Mouse (Mus musculus) neural tube, embryonic 10.5 days (tissue): ENCODE measurements around the gene Abca9.
A peak's percentile ranks its signal among the peaks of the same experiment; 100 is the strongest.

Experiments used
- DNase-seq: peaks from one replicate; pipeline ENCODE4 v3.0.0-alpha.2; 2017; ENCODE audit warnings: low spot score; ENCODE audit errors: extremely low spot score

Abca9 gene

DNA sequence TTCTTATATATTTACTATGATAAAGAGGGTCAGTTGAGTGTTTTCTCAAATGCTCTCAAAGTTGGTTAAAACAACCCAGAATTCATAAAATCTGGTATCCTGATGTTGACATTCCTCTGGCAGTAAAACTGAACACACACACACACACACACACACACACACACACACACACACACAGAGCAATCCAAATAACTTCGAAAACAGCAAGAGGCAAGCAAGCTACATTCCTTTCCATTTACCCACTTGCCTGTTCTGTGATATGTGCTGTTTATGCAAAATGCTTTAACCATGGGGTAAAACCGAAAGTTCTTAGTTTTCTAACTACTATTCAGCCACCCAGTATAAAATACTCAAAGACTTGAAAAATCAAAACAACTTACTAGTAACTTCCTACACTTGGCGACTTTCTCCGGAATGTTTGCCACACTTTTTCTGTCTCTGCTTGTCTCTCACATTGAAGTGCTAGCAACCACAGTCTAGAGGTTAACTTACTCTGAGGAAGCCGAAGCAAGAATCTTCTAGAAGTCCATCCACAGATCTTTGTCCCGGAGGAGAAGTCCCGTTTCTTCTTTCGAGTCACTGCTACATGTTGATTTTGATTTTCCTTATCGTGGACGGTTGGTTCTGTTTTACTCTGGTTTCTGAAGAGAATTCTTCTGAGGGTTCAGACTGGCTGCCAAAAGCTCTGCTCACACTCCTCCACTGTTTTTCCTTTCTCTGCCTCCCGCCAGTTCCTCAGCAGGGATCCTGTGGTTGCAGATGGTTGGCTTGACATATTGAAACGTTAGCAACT is at the start of gene Abca9:
TSS of gene Abca9 (minus strand) at position 738 of the 793 bp plus-strand sequence.
- peak; percentile 29 for DNase-seq

DNA sequence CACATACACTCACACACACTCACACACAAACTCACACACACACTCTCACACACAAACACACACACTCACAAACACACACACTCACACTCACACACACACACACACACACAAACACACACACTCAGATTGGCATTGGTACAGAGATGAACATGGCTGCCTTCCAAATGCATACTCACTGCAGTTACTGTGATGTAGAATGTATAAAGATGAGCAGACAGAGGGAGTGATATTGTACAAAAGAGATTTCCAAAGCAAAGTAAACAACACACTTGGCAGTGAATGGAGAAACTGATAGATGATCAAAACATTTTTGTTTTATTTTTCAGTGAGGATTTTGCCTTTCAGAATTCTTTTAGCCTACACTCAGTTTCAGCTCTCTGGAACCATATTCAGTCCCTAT is 49.1 kb upstream of the Abca9 start:
- no peak for DNase-seq

DNA sequence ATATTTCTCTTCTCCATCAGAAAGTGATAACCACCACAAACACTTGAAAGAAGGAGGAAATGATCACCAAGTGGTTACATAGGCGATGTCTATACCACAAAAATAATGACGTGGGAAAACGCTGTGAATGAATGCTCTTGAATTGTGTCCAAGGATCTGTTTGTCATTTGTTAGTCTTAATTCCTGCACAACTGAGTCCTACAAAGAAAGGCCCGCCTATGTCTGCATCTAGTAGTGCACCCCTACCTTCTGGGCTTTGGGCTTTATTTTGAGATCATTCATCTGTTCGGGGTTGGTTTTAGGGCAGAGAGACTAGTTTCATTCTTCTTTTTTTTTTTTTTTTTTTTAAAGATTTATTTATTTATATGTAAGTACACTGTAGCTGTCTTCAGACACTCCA is 35.9 kb upstream of the Abca9 start:
- DNase-seq = no peak

- DNase-seq = no peak
Measured at GRCm38 (mm10) chr11:110198882-110199281, 30.9 kb upstream of the Abca9 start.

DNA sequence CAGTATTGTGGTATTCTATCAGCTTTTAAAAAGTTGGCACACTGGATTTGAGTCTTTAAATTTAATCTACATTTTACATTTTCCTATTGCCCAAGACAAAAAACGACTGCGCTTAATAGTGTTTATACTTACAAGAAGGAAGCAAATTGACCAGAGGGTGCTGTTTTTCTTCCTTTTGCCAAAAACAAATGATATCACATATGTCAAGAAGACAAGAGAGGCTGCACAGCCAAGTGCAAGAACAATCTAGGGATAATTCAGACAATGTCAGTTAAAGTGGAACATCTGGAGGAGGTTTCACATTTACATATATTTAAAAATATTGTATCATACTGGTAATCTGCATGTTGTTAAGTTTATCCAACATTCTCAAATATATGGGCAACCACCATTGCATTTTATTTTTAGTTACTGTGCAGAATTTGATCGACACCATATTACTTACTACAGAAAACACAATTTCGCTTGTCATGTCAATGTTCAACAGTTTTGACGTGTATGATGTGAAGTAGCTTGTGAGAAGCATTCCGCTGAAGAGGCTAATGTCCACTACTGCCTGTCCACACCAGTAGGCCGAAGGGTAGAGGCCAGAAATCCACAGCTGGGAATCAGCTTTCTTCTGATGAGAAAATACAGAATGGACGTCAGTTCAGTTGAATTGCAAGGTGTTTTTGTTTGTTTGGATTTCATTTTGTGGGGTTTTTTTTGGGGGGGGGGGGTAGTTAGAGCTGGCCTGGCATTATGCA is 28.7 kb upstream of the Abca9 start:
- no peak for DNase-seq

GRCm38 (mm10) chr11:110195310-110195709 is 27.3 kb upstream of the Abca9 start:
- no peak for DNase-seq

DNA sequence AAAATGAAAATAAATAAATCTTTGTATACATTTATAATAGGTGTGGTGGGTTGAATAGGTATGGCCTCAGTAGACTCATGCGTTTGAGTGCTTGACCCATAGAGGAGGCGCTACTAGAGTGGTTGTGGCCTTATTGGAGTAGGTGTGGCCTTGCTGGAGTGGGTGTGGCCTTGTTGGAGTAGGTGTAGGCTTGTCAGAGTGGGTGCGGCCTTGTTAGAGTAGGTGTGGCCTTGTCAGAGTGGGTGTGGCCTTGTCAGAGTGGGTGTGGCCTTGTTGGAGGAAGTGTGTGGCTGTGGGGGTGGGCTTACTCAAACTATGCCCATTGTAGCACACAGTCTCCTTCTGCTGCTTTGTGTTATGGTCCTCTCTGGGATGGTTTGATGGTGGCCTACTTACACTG is 3.2 kb upstream of the Abca9 start:
- DNase-seq = no peak

DNA sequence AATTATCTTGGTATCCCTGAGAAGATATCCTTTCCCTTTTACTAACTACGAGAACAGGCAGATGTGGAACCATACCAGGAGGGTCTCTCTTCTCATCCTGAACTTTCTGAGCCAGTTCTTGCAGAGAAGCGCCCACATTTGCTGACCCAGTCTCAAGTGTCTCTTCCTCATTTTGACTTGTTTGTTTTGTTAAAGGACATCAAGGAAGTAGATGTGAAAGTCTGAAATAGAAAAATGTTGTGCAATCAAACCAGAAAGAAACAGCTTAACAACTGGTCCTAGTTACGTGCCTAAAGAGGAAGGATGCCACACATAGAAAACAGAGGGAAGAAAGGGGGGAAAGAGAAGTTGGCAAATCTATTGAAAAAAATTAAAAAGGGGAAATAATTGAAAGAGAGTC is 2.2 kb downstream of the Abca9 start:
- DNase-seq = no peak

GRCm38 (mm10) chr11:110165409-110165808 is 2.6 kb downstream of the Abca9 start:
- no peak for DNase-seq

- DNase-seq = no peak
Measured at GRCm38 (mm10) chr11:110157059-110157458, 10.9 kb downstream of the Abca9 start.

- no peak for DNase-seq
Measured at GRCm38 (mm10) chr11:110155985-110156384, 12.0 kb downstream of the Abca9 start.

DNA sequence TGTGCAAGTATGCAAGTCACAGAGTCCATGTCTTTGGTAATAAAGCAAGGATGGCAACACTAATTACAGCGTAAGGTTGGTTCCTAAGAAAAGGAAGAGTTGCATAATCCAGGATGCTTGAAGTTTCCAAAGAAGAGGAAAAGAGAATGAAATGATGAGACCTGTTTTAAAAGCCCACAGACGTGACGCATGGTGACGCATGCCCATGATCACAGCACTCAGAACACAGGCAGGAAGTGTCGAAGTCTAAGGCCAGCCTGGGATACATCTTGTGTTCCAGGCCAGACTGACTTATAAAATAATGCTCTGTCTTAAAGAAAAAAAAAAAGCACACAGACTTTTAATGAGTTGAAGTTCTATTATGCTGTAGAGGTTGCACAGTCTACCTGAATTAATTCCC is 20.4 kb downstream of the Abca9 start:
- no peak for DNase-seq

- DNase-seq = no peak
Measured at GRCm38 (mm10) chr11:110145421-110145820, 22.6 kb downstream of the Abca9 start.

GRCm38 (mm10) chr11:110130760-110131159 is 37.2 kb downstream of the Abca9 start:
- DNase-seq = no peak

DNA sequence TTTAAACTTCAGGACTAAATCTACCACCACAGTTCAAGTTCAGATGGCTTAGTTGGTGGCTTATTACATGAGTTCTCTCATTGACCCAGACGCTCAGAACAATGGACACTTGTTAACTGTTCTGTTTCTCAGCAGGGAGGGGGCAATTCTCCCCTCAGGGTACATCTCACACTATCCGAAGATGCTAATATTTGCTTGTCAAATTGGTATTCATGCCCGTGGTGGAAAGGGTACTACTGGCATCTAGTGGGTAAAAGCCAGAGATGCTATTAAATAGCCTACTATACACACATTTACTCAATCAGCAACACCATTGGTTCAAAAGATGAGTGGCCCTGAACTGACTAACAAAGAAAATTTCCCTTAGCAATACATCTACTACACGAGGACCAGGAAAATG is 56.9 kb downstream of the Abca9 start:
- no peak for DNase-seq

- no peak for DNase-seq
Measured at GRCm38 (mm10) chr11:110101437-110101836, 66.6 kb downstream of the Abca9 start.

- DNase-seq = no peak
Measured at GRCm38 (mm10) chr11:110098901-110099300, 69.1 kb downstream of the Abca9 start.

DNA sequence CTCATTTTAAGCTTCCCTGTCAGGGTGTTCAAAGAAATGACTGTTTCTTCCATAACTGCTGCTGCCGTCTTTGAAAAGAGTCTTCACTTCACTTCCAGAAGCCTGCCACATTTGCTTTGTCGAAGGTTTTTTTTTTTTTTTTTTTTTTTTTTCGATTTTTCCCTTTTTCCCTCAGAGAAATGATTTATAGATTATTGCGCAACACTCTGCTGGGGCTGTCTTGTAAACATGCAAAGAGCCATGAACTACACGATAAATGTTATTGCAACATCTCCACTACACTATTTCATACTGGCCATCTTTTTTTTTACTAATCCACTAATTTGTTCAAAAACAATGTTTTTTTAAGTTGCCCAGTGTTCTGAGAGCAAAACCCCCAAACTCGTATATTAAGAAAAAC is 70.5 kb downstream of the Abca9 start:
- DNase-seq = no peak

- DNase-seq = no peak
Measured at GRCm38 (mm10) chr11:110095858-110096257, 72.1 kb downstream of the Abca9 start, which contains the start of gene Abca8a. Abca8a (minus strand) TSS chr11:110095978.

GRCm38 (mm10) chr11:110094846-110095380 is 73.1 kb downstream of the Abca9 start:
- DNase-seq = no peak

DNA sequence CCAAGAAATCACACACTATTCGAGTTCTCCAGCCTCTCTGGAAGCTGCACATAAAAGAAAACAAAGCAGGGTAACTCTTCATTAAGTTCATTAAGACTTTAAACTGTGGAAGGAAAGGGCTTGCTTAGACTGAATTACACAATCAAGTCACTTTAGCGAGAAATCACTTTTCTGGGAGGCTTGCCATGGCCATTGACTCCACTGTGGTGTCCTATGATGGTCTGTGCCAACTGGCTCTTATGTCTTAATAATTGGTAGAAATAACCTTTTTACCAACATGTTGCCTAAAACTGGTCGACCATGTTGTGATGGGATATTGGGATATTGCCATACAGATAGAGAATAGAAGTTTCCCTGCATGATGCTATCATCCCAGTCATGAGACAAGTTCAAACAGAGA is 73.8 kb downstream of the Abca9 start:
- no peak for DNase-seq

GRCm38 (mm10) chr11:110091328-110091727 is 76.7 kb downstream of the Abca9 start:
- no peak for DNase-seq
